Mouse (Mus musculus): ENCODE results near the gene Marcksl1. TPM values are rescaled to one million over a fixed set of nuclear protein-coding genes. Genes with fewer than 3 reads are reported as not detected.

The Marcksl1 gene
- total RNA-seq, 2 experiments from 2014 or later: 0.69 to 1.1 TPM

- H3K4me3 ChIP-seq: peak overlapping the region; percentile 79
- DNase-seq: peak; percentile 31
- intact Hi-C loops (cut with DNase I): no loop called here
- TF ChIP-seq CTCF (IDR thresholded peaks at IDR 0.05): peak; percentile 64
- no peak overlapping the region for H3K27ac ChIP-seq
These were observed 42.1 kb downstream of the Marcksl1 start for GRCm38 (mm10) chr4:129555421-129555861.

- no peak for TF ChIP-seq CTCF (IDR thresholded peaks at IDR 0.05)
- intact Hi-C loops (cut with DNase I): no loop called here
- no peak for DNase-seq
- peak overlapping the region; percentile 79 for H3K4me3 ChIP-seq
- H3K27ac ChIP-seq: peak overlapping the region; percentile 80
These were observed 42.6 kb downstream of the Marcksl1 start for GRCm38 (mm10) chr4:129555862-129556531.

- intact Hi-C loops (cut with DNase I): no loop called here
- H3K27ac ChIP-seq: peak overlapping the region; percentile 80
- H3K4me3 ChIP-seq: peak overlapping the region; percentile 79
- no peak for TF ChIP-seq CTCF (IDR thresholded peaks at IDR 0.05)
- DNase-seq: peak; percentile 93
These were observed 43.3 kb downstream of the Marcksl1 start for GRCm38 (mm10) chr4:129556532-129557223.

- Histone ChIP-seq H3K27ac (peak overlapping the region; percentile 80; the same call in 1 of the 2 replicates), H3K4me3 (peak overlapping the region; percentile 79)
- intact Hi-C loops (cut with DNase I): no loop called here
- no peak for TF ChIP-seq CTCF (IDR thresholded peaks at IDR 0.05)
- DNase-seq: no peak
These were observed 44.0 kb downstream of the Marcksl1 start for GRCm38 (mm10) chr4:129557256-129557808.

- DNase-seq: no peak
- TF ChIP-seq CTCF (IDR thresholded peaks at IDR 0.05): no peak
- no peak overlapping the region for H3K4me3 ChIP-seq
- intact Hi-C loops (cut with DNase I): no loop called here
- no peak overlapping the region for H3K27ac ChIP-seq
These were observed 45.1 kb downstream of the Marcksl1 start for GRCm38 (mm10) chr4:129558321-129558955.

GRCm38 (mm10) chr4:129561184-129561583 lies 47.8 kb downstream of the Marcksl1 start:
- intact Hi-C loops (cut with DNase I): no loop called here
- Histone ChIP-seq H3K27ac (no peak overlapping the region), H3K4me3 (no peak overlapping the region)
- no peak for DNase-seq
- TF ChIP-seq CTCF (IDR thresholded peaks at IDR 0.05): no peak

- TF ChIP-seq CTCF (IDR thresholded peaks at IDR 0.05): no peak
- no peak overlapping the region for H3K4me3 ChIP-seq
- no peak overlapping the region for H3K27ac ChIP-seq
- intact Hi-C loops (cut with DNase I): no loop called here
- no peak for DNase-seq
These were observed 50.3 kb downstream of the Marcksl1 start for GRCm38 (mm10) chr4:129563718-129564117.

- intact Hi-C loops (cut with DNase I): no loop called here
- TF ChIP-seq CTCF (IDR thresholded peaks at IDR 0.05): no peak
These were observed 51.8 kb downstream of the Marcksl1 start for GRCm38 (mm10) chr4:129565139-129565538.

More at GRCm38 (mm10) chr4:129565139-129565538, 51.8 kb downstream of the Marcksl1 start:
- Histone ChIP-seq H3K4me3 (no peak overlapping the region), H3K27ac (no peak overlapping the region)
- DNase-seq: no peak

Small RNA genes within 50 kb of the gene (microRNA-seq; reads per million reads assigned to microRNA genes)
- not detected for gene Mir8119

Other genes starting within 250 kb of the Marcksl1 start
- 10 to 100 TPM; 39.9 to 46.5 TPM for gene Sync, start 226.0 kb upstream of the Marcksl1 start, total RNA-seq (2021)
- 10 to 100 TPM; 38.5 to 46.9 TPM for gene Rbbp4, start 178.2 kb upstream of the Marcksl1 start, total RNA-seq (2021)
- gene Zbtb8os, start 177.9 kb upstream of the Marcksl1 start, total RNA-seq (2021): 10 to 100 TPM; 24.8 to 28.9 TPM
- gene Zbtb8a, start 135.5 kb upstream of the Marcksl1 start, total RNA-seq (2021): 1 to 10 TPM in 1 of 2 experiments, under 1 TPM in 1; 0.61 to 1.3 TPM
- gene Zbtb8b, start 72.7 kb upstream of the Marcksl1 start, total RNA-seq (2021): not detected
- gene Bsdc1, start 52.0 kb upstream of the Marcksl1 start, total RNA-seq (2021): 10 to 100 TPM; 34.8 to 36.4 TPM
- gene Tssk3, start 22.6 kb upstream of the Marcksl1 start, total RNA-seq (2021): not detected
- gene Fam229a, start 22.4 kb upstream of the Marcksl1 start, total RNA-seq (2021): not detected
- gene Hdac1, start 29.1 kb downstream of the Marcksl1 start, total RNA-seq (2021): 10 to 100 TPM in 1 of 2 experiments, 1 to 10 TPM in 1; 9.1 to 10.6 TPM
- gene Lck, start 60.1 kb downstream of the Marcksl1 start, total RNA-seq (2021): not detected
- not detected for gene Fam167b, start 65.0 kb downstream of the Marcksl1 start, total RNA-seq (2021)
- gene Eif3i, start 87.1 kb downstream of the Marcksl1 start, total RNA-seq (2021): 100 to 1,000 TPM; 134 to 137 TPM
- gene Tmem234, start 87.1 kb downstream of the Marcksl1 start, total RNA-seq (2021): 10 to 100 TPM; 29.8 to 31.9 TPM
- gene Dcdc2b, start 100.7 kb downstream of the Marcksl1 start, total RNA-seq (2021): 1 to 10 TPM in 1 of 2 experiments, under 1 TPM in 1; 0.77 to 3.1 TPM
- gene Iqcc, start 105.5 kb downstream of the Marcksl1 start, total RNA-seq (2021): 10 to 100 TPM in 1 of 2 experiments, 1 to 10 TPM in 1; 9.0 to 10.8 TPM
- 10 to 100 TPM; 31.1 to 38.4 TPM for gene Ccdc28b, start 110.4 kb downstream of the Marcksl1 start, total RNA-seq (2021)
- 10 to 100 TPM; 19.7 to 21.1 TPM for gene Txlna, start 127.5 kb downstream of the Marcksl1 start, total RNA-seq (2021)
- gene Kpna6, start 159.2 kb downstream of the Marcksl1 start, total RNA-seq (2021): 10 to 100 TPM; 80.9 to 85.9 TPM
- 1 to 10 TPM; 3.1 to 4.4 TPM for gene Tmem39b, start 183.3 kb downstream of the Marcksl1 start, total RNA-seq (2021)
- 10 to 100 TPM; 24.3 to 27.0 TPM for gene Khdrbs1, start 228.7 kb downstream of the Marcksl1 start, total RNA-seq (2021)